Mouse (Mus musculus): ENCODE results near the gene Mast3.
A peak's percentile ranks its signal among the peaks of the same experiment; 100 is the strongest.

Mast3 gene

GRCm38 (mm10) chr8:70775227-70775626, 29.6 kb downstream of the Mast3 start:
- no peak for DNase-seq

GRCm38 (mm10) chr8:70774740-70775139, 30.1 kb downstream of the Mast3 start:
- DNase-seq, result peak; percentile 29

GRCm38 (mm10) chr8:70773833-70774232, 31.0 kb downstream of the Mast3 start:
- DNase-seq, result no peak

GRCm38 (mm10) chr8:70773410-70773809, 31.4 kb downstream of the Mast3 start:
- no peak for DNase-seq

- DNase-seq, result no peak
Measured at GRCm38 (mm10) chr8:70772890-70773289, 32.0 kb downstream of the Mast3 start.

- no peak for DNase-seq
Measured at GRCm38 (mm10) chr8:70772075-70772474, 32.8 kb downstream of the Mast3 start.

GRCm38 (mm10) chr8:70771217-70771616, 33.6 kb downstream of the Mast3 start:
- no peak for DNase-seq

GRCm38 (mm10) chr8:70770748-70771147, 34.1 kb downstream of the Mast3 start:
- no peak for DNase-seq

GRCm38 (mm10) chr8:70769858-70770257, 35.0 kb downstream of the Mast3 start:
- DNase-seq, result no peak

- peak; percentile 100 for DNase-seq
Measured at GRCm38 (mm10) chr8:70769359-70769758, 35.5 kb downstream of the Mast3 start.

- DNase-seq, result peak; percentile 38
Measured at GRCm38 (mm10) chr8:70768956-70769355, 35.9 kb downstream of the Mast3 start.

- DNase-seq, result peak; percentile 33
Measured at GRCm38 (mm10) chr8:70768231-70768776, 36.5 kb downstream of the Mast3 start.

GRCm38 (mm10) chr8:70767503-70767902, 37.4 kb downstream of the Mast3 start:
- DNase-seq, result no peak

GRCm38 (mm10) chr8:70766571-70767440, 38.0 kb downstream of the Mast3 start:
- peak; percentile 51 for DNase-seq

- DNase-seq, result peak; percentile 81
Measured at GRCm38 (mm10) chr8:70765838-70766570, 38.9 kb downstream of the Mast3 start.

- DNase-seq, result peak; percentile 21
Measured at GRCm38 (mm10) chr8:70765329-70765728, 39.5 kb downstream of the Mast3 start.

- no peak for DNase-seq
Measured at GRCm38 (mm10) chr8:70764676-70765075, 40.2 kb downstream of the Mast3 start.

GRCm38 (mm10) chr8:70764026-70764425, 40.8 kb downstream of the Mast3 start:
- DNase-seq, result no peak

GRCm38 (mm10) chr8:70763354-70763753, 41.5 kb downstream of the Mast3 start:
- DNase-seq, result peak; percentile 91

- DNase-seq, result no peak
Measured at GRCm38 (mm10) chr8:70762118-70762517, 42.7 kb downstream of the Mast3 start.

- peak; percentile 91 for DNase-seq
Measured at GRCm38 (mm10) chr8:70760775-70761406, 44.0 kb downstream of the Mast3 start, which contains the start of gene Mpv17l2. Mpv17l2 (minus strand) TSS chr8:70760946.

GRCm38 (mm10) chr8:70760350-70760749, 44.5 kb downstream of the Mast3 start:
- no peak for DNase-seq

All from thymus, postnatal 4 days (tissue).